Mouse (Mus musculus) layer of hippocampus, postnatal 10 days (tissue): ENCODE measurements around the gene Synj2. TPM values are rescaled to one million over a fixed set of nuclear protein-coding genes. Genes with fewer than 3 reads are reported as not detected.
"Not testable (repeated sequence)": the region's sequence is repeated elsewhere in the genome, so short reads cannot be mapped to it uniquely, and the experiment has no call there.

ENCODE experiments used
- DNase-seq, 2 experiments: peaks; one replicate each; pipeline ENCODE4 v3.0.0; 2021; ENCODE audit warnings: low spot score in 2 of 2
- total RNA-seq, 2 experiments: library from RNA; stranded (reverse); gene quantifications; 2 replicates each; pipeline ENCODE4 v1.2.3; 2021

Gene Synj2
- total RNA-seq, 2 experiments from 2014 or later: 37.9 to 38.9 TPM

DNA sequence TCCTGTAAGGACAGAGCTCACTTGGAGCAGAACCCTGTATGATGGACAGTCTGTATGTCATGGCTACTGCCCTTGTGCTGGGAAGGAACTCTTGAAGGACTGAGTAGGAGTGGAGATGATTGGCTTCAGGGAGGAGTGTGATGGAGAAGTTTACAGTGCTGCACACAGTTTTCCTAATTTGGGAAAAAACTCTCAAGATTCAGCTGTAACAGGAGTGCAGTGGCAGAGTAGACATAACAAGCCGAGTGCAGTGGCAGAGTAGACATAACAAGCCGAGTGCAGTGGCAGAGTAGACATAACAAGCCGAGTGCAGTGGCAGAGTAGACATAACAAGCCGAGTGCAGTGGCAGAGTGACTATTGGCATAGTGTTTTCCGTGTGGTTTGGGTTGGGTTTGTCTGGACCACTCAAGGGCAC is 80.3 kb downstream of the Synj2 start:
- not testable (repeated sequence) for DNase-seq

DNA sequence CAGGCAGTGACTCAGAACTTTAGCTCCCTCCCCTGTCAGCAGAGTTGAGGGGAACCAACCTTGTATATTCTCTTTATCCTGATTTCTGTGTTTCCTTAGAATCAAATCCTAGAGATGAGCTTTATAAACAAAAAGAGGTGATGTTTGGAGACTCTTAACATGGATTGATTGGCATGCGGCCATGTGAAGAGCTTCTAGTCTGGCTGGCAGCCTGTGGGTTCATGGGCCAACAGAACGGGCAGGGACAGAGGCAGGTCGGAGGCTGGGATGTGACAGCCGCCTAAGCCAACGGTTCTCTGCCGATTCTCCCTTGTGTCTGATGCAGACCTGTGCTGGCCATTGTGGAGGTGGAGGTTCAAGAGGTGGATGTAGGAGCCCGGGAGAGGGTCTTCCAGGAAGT is 84.8 kb downstream of the Synj2 start:
- DNase-seq: no peak

DNA sequence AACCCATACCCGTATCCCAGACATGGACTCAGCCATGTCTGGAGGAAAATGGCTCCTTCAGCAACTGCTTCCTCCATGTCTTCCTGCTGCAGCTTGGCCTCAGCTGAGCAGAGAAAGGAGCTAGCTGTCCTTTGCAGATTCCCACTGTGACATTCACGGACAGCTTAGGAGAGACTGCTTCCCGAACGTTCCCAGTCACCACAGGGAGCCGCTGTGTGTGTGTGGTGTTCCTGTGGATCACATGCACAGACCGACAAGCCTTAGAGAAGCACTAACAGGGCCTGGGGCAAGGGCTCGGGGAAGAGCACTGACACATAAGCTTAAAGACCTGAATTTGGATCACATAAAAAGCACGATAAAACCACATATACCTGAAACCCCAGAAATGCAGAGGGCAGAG is 94.6 kb downstream of the Synj2 start:
- DNase-seq: no peak

- no peak for DNase-seq
Measured at GRCm38 (mm10) chr17:6036458-6036857, 95.4 kb downstream of the Synj2 start.

- DNase-seq: no peak
Measured at GRCm38 (mm10) chr17:6036872-6037271, 95.8 kb downstream of the Synj2 start.

DNA sequence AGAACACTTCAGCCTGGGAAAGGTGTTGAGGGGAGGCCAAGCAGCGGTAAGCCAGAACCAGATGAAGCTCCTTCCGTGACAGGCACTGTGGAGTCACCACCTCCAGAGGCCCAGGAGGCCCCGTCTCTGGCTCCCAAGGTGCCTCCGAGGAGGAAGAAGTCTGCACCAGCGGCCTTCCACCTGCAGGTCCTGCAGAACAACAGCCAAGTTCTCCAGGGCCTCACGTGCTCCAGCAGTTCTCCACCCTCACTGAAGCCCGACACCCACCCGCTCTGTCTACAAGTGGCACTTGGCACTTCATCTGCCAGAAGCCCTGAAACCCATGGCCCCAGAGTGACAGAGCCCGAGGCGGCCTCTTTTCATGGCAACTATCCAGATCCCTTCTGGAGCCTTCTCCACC is 96.4 kb downstream of the Synj2 start:
- no peak for DNase-seq

GRCm38 (mm10) chr17:6052801-6053200 is 111.7 kb downstream of the Synj2 start:
- DNase-seq: no peak

DNA sequence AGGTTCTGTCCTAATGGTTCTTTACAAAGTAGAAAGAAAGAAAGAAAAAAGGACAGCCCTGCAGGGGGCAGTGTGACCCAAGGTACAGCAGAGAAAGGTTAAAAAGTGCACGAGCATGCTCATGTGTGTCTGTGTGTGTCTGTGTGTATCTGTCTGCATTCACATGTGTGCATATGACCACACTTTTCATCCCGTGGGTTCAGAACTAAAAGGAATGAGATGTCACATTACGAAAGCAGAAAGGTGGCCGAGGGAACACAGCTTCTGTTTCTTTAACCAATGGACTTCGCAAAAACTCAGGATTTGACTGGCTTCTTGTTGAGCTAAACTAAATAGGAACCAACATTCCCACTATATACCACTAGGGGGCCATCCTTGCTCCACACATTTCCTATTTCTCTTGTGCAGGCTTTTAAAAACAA is 113.9 kb downstream of the Synj2 start:
- DNase-seq: peak; percentile 44 to 48

GRCm38 (mm10) chr17:6062793-6063192 is 121.7 kb downstream of the Synj2 start:
- no peak for DNase-seq

DNA sequence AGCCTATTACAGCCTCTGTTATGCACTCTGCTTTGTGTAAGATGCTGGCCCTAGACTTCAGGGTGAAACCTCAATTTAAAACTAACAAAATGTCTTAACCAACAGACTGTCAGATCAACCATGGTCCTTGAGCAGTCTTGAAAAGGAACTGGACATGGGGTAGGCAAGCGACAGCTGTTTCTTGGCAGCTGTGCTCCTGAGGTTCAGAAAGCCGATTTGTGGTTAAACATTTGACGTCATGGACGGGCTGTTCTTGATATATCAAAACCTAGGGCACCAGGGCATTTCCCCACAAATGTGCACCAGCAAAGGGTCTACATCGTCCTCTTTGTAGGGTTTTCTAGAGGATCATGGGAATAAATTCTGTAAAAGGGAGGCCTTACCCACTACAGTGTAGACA is 122.5 kb downstream of the Synj2 start:
- DNase-seq: no peak

GRCm38 (mm10) chr17:6066021-6066420 is 124.9 kb downstream of the Synj2 start:
- no peak for DNase-seq

GRCm38 (mm10) chr17:6067613-6068012 is 126.5 kb downstream of the Synj2 start:
- no peak for DNase-seq

DNA sequence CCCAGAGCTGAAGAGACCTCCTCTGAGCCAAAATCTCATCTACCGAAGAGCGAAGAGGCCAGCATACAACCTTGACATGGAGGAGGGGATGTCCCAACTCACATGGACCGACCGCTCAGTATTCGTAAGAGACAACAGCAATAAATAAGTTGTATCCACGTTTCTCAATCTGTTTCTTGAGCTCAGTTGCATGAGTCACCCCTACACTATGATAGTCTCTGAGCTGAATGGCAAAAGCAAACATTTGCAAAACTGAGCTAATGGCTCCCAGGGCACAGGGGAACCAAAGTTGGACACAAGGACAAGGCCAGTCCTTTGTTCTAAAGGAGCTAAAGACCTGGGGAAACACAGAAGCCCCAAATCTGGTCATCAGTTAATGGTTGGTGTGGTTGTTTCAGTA is 128.8 kb downstream of the Synj2 start:
- no peak for DNase-seq

DNA sequence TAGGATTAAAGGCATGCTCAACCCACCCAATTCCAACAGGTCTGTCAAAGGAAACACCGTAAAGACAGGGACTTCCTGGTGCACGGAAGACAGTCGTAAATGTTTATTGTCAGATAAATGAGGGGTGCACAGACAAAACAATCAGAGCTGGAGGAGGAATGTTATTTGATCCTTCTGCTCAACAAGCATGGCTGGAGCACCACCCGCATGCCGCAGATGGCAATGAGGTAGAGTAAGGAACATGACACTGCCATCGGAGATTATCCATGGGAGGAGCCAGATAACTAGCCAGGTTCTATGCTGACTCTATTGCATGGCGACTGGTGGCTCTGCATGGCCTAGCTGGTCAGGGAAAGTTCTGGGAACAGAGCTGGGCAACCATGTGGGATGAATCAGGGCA is 132.3 kb downstream of the Synj2 start:
- DNase-seq: no peak

DNA sequence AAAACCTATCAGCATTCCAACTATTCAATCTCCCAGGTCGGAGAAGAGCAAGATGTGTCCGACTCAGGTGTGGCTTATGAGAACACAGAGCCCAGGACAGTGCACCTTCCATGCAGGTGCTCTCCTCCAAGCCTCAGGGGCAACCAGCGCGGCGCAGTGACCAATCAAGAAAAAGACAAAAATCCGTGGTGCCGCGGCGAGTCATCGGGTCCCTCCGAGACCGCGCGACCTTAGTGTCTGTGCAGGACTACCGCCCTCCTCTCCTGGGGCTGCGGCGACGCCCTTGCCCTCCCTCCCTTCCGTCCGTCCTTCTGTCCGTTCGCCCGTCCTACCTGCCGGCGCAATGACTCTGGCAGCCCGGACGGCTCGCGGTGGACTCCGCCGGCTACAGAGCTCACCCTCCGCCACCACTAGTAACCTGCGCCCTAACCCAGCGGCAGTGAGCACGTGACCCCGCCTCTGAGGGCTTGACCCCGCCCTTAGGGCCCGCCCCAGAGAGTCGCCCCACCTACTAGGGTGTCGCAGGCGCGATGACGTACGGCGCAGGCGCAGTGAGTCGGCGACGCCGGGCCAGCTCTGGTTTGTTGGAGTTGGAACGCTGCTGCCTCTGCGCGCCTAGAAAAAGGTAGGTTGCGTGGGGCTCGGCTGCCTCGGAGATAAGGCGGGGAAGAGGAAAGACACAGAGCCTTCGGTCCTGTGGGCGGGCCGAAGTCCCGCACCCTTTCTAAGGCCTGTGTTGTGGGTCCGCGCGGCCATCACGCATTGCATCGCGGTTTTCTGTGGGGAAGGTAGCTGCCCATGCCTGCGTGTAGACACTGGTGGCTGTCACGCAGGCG is 138.4 kb downstream of the Synj2 start, which contains the start of the genes Serac1 and Gtf2h5:
Gene Serac1 (minus strand): TSS at position 455 of the 836 bp plus-strand sequence.
Gene Gtf2h5 (plus strand): TSS at position 500 of the 836 bp plus-strand sequence.
- peak; percentile 97 to 98 for DNase-seq

- no peak for DNase-seq
Measured at GRCm38 (mm10) chr17:6083323-6083890, 142.3 kb downstream of the Synj2 start.

- DNase-seq: no peak
Measured at GRCm38 (mm10) chr17:6091604-6092003, 150.5 kb downstream of the Synj2 start.

Other genes with a start within 250 kb of the Synj2 start
- 10 to 100 TPM; 12.7 to 13.1 TPM for gene Snx9, start 100.0 kb upstream of the Synj2 start, total RNA-seq
- gene Serac1, start 138.5 kb downstream of the Synj2 start, total RNA-seq: 10 to 100 TPM; 20.2 to 25.2 TPM
- gene Gtf2h5, start 138.5 kb downstream of the Synj2 start, total RNA-seq: 100 to 1,000 TPM; 172 to 182 TPM
- gene Tulp4, start 165.2 kb downstream of the Synj2 start, total RNA-seq: 100 to 1,000 TPM; 292 to 299 TPM